Mouse (Mus musculus) erythroblast, embryonic 14.5 days (primary cell): ENCODE data around the gene Washc4.

Source experiments
- GATA1 ChIP-seq: IDR thresholded peaks from 2 replicates; pipeline ENCODE4 v1.6.1; 2012; ENCODE audit warnings: low read length, inconsistent platforms, mixed read lengths
- TAL1 ChIP-seq: IDR thresholded peaks from 3 replicates; pipeline ENCODE4 v1.6.1; 2012; ENCODE audit warnings: low read length, inconsistent platforms, mixed read lengths

DNA sequence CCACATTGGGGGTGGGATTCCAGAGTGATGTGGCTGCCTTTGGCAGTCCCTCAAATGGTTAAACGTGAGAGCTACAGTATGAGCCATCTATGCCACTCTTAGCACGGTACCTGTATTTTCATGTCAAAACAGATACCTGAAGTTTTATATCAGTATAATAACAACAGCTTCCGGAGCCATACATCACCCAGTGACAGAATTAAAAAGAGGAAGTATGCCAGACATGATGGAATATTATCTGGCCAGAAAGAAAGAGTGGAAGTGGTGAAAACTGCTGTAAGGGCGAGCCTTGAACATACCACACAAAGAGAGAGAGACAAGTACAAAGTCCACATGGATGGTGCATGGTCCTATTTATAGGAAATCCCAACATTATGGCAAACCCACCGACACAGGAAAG lies 32.2 kb upstream of the Washc4 start:
- TF ChIP-seq GATA1 (no peak), TAL1 (no peak)
